Mouse (Mus musculus) frontal cortex, adult (tissue): ENCODE data around the gene Ube2c.

ENCODE experiments used
- ATAC-seq: cut with Nextera tagmentation; 2 replicates; pipeline ENCODE4 v1.9.2; 2017; ENCODE audit warnings: mild to moderate bottlenecking, moderate library complexity, mixed read lengths; ENCODE audit not compliant: low TSS enrichment

The Ube2c gene

DNA sequence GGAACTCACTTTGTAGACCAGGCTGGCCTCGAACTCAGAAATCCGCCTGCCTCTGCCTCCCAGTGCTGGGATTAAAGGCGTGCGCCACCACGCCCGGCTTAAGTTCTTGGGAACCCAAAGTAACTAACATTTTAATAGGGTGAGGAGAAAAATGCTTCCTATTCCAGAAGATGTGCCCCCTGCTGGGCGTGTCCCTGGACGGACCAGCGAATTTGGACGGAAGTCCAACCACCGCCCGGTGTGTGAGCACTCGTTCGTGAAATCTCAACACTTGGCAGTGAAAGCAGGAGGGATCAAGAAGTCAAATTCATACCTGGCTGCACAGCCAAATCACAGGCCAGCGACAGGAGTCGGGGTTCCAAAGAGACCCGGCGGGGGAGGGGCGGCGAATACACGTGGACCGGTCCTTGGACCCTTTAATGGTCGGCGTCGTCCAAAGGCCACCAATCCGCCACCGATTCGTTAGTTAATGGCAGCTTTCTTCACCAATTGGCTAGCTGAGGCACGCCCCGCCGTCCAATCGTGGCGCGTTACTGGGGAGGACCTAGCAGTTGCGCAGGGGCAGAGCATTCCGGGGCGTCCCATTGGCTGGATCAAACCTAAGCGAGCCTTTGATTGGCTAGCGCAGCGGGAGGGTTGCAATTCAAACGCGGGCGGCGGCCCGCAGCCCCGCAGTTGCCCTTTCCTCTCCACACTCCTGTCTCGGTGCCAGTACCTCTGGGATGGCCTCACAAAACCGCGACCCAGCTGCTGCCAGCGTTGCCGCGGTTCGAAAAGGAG, at the start of gene Ube2c:
Gene Ube2c, plus strand, starts transcription at position 641 of the 780 bp plus-strand sequence.
- ATAC-seq: peak; percentile 98

DNA sequence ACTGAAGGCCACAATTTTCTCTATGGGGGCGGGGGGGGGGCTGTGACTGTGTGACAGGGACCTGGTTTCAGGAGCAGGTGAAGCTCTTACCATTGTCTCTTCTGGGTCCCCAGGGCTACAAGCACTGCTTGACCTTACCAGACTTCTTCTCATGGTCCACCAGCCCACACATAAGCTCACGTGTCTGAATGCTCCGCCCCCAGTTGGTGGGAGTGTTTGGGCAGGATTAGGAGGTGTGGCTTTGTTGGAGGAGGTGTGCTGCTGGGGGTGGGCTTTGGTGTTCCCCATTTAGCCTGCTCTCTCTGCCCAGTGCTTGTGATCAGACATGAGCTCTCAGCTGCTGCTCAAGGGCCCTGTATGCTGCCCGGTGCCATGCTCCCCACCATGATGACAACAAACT, 46.4 kb upstream of the Ube2c start:
- no peak for ATAC-seq

DNA sequence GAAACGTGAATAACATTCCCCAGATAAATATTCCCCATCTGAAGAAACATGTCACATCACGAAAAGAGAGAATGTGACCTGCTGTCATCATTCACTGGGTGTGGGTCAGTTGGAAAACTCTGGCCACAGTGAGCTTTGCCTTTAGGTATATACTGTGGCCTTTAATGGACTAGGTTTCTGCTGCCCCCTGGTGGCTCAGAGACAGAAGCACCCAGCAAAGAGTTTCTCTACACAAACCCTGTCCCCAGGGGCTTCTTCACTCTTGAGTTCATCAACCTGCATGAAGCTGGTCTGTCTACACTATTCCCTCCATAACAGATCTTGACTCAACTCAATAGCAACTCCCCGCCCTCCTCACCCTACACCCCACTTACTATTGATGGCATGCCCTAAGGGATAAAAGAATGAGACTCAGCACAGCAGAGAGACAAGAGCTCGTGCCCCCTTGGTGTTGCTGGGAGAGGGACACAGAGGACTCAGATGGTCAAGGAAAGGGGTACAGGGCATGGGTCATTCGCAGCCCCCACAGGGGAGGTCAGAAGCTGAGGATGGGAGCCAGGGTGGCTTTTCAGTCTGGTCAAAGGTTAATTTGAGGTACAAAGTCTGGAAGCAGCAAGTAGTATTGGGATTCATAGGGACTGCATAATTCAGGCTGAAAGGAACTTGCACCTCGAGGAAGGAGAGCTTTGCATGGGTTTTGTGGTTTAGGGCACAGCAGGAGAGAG, 43.6 kb upstream of the Ube2c start:
- ATAC-seq: no peak

DNA sequence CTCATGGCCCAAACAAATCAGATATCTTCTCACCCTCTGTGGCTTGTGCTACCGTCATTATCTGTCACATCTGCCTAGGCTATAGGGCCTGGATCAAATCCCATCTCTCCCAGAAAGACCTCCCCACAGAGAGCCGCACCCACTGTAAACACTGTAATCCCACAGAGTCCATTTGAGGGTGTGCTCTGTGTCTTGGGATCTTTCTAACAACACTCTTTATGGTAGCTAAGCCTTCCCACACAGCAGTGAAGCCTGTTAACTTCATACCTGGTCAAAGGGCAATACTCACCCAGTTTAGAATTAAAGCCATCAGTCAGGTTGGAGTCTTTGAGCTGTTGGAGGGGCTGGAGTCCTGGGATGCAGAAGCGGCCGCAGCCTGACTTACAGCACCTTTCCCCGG, 38.0 kb upstream of the Ube2c start:
- no peak for ATAC-seq

DNA sequence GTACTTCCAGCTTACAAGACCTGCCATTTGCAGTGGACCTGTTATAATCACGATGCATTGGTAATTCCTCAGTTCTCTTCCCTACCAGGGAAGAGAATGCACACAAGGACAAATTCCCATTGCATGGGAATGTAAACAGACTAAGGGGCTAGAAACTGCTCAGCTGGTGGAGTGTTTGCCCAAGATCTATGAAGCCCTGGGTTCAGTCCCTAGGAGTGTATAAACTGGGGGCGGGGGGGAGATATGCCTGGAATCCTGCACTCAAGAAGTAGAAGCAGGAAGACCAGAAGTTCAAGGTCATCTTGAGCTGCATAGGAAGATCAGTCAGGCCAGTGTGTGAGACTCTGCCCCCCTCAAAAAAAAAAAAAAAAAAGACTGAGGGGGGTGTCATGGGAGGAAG, 36.4 kb upstream of the Ube2c start:
- no peak for ATAC-seq

DNA sequence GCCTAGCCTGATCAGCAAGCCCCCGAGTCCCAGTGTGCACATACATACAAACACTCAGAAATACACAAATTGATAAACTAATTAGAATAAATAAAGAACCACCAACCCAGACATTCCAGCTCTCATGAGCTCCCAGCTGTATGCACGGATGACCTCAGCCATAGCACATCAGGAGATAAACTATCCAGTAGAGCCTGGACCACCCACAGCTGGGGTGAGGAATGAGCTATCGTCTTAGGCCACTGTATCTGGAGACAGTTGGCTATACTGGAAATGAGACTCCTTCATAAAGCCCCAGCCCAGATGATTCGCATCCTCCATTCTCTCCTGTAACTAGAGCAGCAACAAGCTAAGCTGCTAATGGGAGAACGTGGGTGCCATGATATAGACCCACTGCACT, 34.9 kb upstream of the Ube2c start:
- ATAC-seq: no peak

DNA sequence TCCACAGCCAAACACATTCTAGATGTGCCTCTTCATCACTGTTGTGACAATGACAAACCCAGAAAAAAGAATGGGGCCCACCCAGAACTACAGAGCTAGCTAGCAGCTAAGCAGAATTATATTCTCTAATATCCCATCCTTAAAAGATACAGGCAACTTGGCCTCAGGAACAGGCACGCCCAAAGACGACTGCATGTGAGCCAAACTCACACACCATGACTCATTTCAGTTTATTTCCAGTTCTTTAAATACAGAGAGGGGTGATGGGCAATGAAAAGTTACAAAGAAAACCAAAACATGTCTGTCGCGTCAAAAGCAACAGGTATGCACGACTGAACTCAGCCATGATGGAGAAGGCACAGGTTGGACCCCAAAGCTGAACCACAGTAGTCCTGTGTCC, 34.3 kb upstream of the Ube2c start:
- no peak for ATAC-seq

DNA sequence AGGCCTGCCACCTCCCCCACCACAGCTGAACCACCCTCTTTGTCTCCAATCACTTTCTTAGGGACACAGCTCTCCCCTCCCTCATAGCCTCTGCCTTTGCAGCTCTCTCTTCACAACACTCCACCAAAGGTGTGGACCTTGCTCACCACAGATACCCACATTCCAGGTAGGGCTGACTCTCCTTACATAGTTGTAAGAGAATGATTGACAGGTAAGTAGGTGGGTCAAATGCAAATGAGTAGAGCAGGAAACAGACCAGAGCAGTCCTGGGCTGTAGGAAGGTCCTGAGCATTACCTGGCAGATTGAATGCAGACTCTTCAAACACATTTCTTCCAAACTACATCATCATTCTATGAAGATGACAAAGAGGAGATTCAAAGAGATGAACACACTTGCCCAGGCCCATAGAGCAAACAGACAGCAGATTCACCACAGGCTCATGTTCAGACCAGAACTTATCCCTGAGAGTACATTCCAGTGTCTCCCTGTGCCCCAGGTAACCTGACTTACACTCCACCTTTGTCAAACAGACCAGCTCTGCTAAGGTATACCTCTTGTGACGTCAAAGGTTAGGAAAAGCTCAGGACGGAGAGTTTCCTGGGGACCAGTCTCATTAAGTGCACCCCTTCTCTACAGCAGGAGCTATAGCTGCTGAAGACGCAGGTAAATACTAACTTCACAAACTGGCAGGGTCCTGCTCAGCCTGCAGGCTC, 32.2 kb upstream of the Ube2c start:
- no peak for ATAC-seq

DNA sequence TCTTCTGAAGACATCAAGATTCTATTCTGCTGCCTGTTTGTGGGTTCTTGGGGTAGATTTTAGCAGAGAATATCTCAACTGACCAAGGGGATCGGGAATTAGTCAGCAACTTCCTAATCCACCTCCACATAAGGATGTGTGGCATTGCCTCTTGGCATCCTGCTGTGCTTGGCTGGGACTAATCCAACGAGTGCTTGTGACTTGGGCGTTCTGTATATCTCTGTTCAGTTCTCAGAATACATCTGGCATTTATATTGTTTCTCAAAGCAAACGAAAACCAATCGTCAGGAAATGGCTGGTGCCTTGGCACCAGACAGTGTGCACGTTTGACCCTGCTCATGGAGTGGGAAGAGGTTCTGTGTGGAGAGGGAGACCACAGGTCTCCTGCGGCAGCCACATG, 29.8 kb upstream of the Ube2c start:
- no peak; the same call in 1 of the 2 replicates for ATAC-seq

DNA sequence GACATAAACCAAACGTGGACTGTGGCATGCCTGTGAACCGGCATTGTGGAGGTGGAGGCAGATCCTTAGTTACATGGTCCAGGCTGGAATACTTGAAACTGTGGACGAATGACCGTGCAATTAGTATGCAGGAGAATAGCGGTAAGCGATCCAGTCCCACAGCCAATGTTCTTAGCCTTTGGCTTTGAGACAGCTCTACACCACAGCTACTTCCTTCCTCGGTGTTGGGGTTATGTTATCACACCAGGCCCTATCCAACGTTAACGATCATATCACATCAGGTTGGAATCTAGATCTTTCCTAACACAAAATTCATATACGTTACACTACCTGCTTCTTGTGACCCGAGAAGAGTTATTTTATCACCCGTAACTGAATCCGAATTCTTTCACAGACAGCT, 24.7 kb upstream of the Ube2c start:
- ATAC-seq: no peak

DNA sequence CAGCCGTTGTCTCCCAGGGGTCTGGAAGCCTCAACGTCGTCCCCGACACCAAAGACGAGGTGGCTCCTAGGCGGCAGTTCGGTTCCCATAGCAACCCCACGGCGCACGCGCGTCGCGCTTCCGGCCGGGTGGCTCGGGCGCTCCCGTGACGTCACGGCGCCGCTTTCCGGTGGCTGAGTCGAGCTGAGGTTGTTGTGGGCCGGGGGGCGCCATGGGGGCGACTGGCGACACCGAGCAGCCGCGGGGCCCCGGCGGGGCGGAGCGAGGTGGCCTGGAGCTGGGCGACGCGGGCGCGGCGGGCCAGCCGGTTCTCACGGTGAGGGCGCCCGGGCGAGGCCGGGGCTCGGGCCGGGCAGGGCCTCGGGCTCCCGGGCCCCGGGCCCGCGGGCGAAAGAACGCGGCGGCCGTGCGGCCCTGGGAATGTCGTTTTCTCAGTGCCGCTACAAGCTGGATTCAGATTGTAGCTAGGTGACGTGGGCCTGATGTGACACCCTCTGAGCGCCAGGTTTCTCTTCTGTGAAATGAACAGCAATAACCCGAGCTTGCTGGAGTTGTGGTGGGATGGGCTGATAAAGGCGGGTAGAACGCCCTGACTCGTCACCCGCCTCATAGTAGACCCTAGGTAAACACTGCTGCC, 23.7 kb upstream of the Ube2c start, which contains the start of the genes Wfdc3 and Dnttip1:
Gene Wfdc3, minus strand, starts transcription at position 89 of the 637 bp plus-strand sequence.
Gene Dnttip1, plus strand, starts transcription at position 141 of the 637 bp plus-strand sequence.
- peak; percentile 97 for ATAC-seq

DNA sequence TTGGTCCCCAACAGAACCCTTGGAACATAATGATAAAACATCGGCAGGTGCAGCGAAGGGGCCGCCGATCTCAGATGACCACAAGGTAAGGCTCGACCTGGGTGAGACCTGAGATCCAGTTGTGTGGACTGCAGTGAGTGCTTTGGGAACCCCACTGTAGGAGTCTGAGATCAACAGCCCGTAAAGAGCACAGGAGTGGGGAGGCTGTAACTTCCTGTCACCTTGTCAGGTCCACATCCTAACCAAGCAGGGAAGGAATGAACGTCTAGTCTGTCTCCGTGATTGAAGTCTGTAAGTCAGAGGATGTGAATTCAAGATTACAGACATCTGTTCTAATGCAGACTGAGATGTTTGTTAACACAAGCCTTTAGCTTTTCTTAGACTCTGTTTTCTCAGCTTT, 23.0 kb upstream of the Ube2c start:
- no peak for ATAC-seq

DNA sequence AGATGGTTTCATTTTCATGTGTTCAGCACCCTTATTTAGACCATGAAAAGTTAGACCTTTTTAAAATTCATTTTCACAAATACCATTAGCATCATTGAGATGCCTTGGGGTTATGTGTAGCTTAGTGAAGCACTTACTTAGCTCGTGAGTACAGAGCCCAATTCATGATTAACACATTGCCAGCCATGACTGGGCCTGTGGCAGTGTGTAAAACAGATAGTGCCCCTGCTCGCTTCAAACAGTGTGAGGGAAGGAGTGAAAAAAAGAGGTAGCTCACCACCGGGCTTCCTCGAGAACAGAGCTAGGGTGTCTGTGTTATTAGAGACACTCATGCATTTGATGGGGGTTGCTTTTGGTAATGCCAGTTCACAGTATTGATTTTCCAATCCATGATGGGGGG, 21.5 kb upstream of the Ube2c start:
- ATAC-seq: no peak

DNA sequence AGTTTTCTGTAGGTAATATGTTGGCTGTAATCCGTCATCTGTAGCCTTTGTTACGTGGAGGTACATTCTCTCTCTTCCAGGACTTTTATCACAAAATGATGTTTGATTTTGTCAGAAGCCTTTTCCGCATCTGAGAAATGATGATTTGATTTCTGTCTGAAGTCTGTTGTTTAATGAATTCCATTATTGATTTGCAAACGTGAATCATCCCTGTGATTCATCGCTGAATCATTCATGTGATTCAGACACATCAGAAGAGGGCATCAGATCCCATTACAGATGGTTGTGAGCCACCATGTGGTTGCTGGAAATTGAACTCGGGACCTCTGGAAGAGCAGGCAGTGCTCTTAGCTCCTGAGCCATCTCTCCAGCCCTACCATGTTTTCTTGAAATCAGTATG, 20.7 kb upstream of the Ube2c start:
- no peak for ATAC-seq

DNA sequence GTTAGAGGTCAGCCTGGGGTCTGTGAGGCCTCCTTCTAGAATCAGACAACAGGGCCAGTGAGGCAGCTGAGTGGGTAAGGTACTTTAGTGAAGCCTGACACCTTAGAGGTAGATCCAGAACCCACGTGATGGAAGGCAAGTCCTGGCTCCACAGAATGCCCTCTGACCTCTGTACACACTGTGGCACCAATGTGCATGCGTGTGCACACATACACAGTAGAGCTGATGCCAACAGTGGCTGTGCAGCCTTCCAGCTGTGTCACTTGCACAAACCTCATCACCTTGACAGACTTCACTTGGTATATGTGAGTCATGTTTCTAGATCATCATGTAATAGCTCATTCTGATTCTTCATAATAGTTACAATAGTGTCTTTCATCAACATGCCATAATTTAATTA, 17.2 kb upstream of the Ube2c start:
- no peak for ATAC-seq

DNA sequence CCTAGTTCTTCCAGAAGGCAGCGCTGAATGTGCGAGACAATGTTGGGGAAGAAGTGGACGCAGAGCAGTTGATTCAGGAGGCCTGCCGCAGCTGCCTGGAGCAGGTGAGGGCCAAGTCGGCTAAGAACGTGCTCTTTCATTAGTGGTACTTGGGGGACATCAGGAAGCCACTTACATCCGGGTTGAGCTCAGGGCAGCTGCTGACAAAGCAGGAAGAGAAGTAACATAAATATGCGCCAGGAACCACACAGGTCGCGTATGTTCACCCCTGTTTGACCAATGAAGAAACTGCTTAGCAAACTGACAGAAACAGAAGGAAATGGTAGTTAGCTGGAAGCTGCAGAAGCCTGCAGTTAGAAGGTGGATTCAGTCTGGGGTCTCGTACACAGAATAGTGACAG, 15.6 kb upstream of the Ube2c start:
- ATAC-seq: no peak

DNA sequence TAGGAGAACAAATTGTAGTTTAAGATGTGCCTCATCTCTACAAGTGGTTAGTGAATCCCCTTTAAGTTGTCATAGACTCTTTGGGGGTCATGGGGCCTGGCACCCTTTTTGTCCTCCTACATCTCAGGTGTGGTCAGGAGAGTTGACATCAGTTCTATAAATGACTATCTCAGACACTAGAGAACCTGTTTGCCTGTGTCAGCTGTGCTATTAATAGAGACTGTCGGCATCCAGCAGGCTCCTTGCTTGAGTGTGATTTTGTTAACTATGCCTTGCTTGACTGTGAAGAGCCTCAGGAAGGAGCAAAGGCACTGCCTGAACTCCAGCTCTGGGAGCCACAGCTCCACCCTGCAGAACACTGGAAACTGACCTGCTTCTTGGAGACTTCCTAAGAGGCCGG, 14.9 kb upstream of the Ube2c start:
- ATAC-seq: no peak

DNA sequence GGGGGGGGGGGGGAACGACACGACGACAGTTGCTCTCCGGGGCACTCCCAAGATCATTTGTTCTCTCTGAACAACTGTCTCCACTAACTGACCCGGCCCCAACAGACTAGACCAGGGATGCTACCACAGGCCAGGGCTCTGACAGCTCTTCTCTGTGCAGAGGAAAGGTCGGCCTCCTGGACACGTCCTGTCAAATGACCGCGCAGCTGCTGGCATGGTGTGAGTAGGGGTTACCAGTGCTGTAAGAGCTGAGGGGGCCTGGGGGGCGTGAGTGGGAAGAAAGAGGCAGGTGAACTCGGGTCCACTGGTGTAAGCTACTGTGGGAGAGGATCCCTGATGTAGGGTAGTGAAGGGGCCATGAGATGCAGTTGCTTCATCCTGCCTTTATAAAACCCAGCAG, 11.9 kb upstream of the Ube2c start:
- no peak for ATAC-seq

DNA sequence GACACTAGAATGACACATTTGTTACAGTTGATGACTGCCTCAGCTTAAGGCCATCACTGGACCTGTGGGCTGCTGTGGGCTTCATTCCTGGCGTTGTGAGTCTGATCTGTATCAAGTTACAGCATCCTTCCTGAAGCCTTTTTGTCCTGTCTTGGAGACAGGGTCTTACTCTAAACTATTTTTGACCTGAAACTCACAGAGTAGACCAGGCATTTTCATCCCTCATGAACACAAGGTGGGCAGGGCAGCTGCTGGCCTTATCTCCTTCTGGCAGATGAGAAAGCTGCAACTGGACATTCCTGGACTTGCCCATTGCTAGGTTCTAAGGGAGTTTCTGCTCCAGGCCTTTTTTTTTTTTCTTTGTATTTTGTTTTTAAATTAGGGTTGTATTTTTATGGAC, 11.0 kb upstream of the Ube2c start:
- ATAC-seq: no peak

DNA sequence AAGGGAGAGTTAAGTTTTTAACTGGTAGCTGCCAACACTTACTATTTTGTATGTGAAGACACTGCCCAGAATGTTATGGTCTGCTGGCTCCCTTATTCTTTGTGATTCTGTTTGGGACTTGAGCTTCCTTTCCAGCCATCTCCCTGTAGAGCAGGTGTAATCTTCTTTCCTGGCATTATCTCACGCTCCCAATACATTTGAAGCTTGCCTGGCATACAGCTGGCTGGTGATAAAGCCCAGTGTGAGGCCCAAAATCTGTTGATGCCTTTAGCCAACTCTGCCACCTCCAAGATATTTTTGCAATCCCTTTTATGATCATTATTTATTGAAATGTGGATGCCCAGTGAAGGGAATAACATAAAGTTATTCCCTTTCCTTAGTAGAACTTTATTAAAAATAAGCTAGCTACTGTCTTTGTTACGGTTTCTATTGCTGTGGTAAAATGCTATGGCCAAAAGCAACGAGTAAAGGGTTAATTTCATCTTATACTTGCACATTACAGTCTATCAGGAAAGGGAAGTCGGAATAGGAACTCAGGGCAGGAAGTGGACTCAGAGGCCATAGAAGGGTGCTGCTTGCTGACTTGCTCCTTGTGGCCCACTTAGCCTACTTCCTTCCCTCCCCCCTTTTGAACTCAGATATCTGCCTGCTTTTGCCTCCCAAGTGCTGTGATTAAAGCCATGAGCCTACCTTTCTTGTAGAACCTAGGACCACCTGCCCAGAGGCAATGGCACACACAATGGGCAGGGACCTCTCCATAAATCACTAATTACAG, 9.5 kb upstream of the Ube2c start:
- ATAC-seq: no peak

DNA sequence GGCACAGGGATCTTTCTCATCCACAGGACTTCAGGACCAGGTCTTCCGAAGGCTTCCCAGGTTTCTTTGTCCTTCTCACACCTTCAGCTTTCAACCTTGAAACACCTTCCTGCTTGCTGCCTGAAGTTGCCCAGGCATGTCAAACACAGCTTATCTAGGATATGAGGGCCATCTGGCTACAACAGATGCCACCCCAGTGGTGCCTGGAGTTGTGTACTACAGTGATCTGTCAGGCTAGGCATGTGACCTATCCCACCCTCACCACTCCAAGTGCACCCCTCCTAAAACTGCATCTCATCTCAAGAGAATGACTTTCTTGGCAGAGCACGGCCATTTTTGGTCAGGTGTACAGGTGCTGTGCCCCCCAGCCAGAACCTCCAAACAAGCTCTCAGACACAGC, 8.2 kb upstream of the Ube2c start:
- no peak for ATAC-seq
